Comparison of ENCODE assay signal across 15 mouse cellular contexts in the genomic region with DNA sequence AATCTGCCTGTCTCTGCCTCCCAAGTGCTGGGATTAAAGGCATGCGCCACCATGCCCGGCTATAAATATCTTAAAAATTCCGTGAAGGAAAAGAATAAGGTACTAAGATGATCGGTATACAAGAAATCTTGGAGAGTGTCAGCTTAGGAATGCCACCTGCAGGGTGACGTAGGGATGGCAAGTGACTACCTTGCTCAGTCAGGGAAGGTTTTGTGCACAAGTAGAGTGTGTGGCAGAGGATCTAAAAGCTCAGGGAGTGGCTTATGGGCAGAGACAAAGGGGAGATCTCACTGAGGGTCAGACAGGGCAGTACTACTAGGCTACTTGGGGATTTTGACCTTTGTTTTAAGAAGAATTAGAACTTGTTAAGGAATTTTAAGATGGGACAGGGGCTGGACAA.
DNase-seq lines count a peak whose midpoint lies in the region; ATAC-seq lines count a peak whose summit lies in the region.
"Had no signal": no experiment of that assay in that cellular context is flagged by ENCODE, and none has a peak within 500 bp of the region (broad histone marks: within the 10 kb centered on the region; RNA-seq: fewer than 3 reads in every experiment).

No protein-coding gene starts in this region.

- H3K4me2 ChIP-seq in kidney, embryonic 16.5 days (replicated peaks; ENCODE audit: low read depth, low read length): no peak overlapping the region
- H3K4me2 ChIP-seq: embryonic facial prominence, embryonic 12.5 days; liver, embryonic 11.5 days had no signal

- ATAC-seq in kidney, embryonic 16.5 days (ENCODE audit: low FRiP score, low TSS enrichment): no peak
- ATAC-seq in common myeloid progenitor, adult 5-6 weeks (replicated peaks; ENCODE audit: low read depth, poor library complexity, severe bottlenecking): 0 out of 2 replicates have a peak, but pooled peaks have one; percentile 42
- ATAC-seq: forebrain, embryonic 14.5 days; intestine, embryonic 16.5 days had no signal

- no peak overlapping the region for H3K4me3 ChIP-seq in kidney, embryonic 16.5 days (ENCODE audit: low read length)
- H3K4me3 ChIP-seq: embryonic facial prominence, embryonic 12.5 days had no signal

- H3K9me3 ChIP-seq in kidney, embryonic 16.5 days (ENCODE audit: low read length): no peaks in the 10 kb centered on the region
- H3K9me3 ChIP-seq: embryonic facial prominence, embryonic 12.5 days had no signal

- DNase-seq in adrenal gland, postnatal 10 days: peak; percentile 11
- DNase-seq in adrenal gland, adult 18-20 months (ENCODE audit: low spot score in 2 of 2): no peak
- DNase-seq in kidney, adult 9 months: peak; percentile 18
- DNase-seq in 416B (ENCODE audit: low read depth): peak; percentile 26
- DNase-seq in right cerebral cortex, postnatal 4 days: no peak
- DNase-seq in gastrocnemius, postnatal 14 days: no peak
- DNase-seq: adrenal gland, postnatal 14 days; heart, postnatal 36 days had no signal

- no peak overlapping the region for H3K9ac ChIP-seq in kidney, embryonic 16.5 days (replicated peaks; ENCODE audit: low read length)
- H3K9ac ChIP-seq: embryonic facial prominence, embryonic 12.5 days had no signal

- intact Hi-C loops in gastrocnemius, postnatal 14 days (cut with DNase I; ENCODE audit: low total_unique reads): loop anchor here (10.0 kb wide), 2 partner anchors 215 to 255 kb away; no protein-coding TSS in a partner anchor

- H3K27me3 ChIP-seq in kidney, embryonic 16.5 days (ENCODE audit: insufficient read depth, low read length): no peaks in the 10 kb centered on the region
- H3K27me3 ChIP-seq: embryonic facial prominence, embryonic 12.5 days had no signal

- no peak overlapping the region for H3K27ac ChIP-seq in kidney, embryonic 16.5 days (ENCODE audit: low read length)
- H3K27ac ChIP-seq: embryonic facial prominence, embryonic 12.5 days; macrophage had no signal

- WGBS in kidney, embryonic 16.5 days: 74% methylated on average over 5 of the region's 5 CpGs

- H3K4me1 ChIP-seq in kidney, embryonic 16.5 days (ENCODE audit: insufficient read depth, low read length): no peaks in the 10 kb centered on the region
- H3K4me1 ChIP-seq: embryonic facial prominence, embryonic 12.5 days had no signal

- no peaks in the 10 kb centered on the region for H3K36me3 ChIP-seq in kidney, embryonic 16.5 days (ENCODE audit: insufficient read depth, low read length)
- H3K36me3 ChIP-seq: embryonic facial prominence, embryonic 12.5 days had no signal

Comparison
In these comparisons a context has a peak if more than half of its experiments do, and no peak if none do; other contexts are left out.
1. DNase-seq: peak in adrenal gland, postnatal 10 days (single experiment), kidney, adult 9 months (single experiment) and 416B (single experiment); none in adrenal gland, adult 18-20 months (0 of 2), right cerebral cortex, postnatal 4 days (single experiment) and gastrocnemius, postnatal 14 days (single experiment).